Mouse (Mus musculus) left cerebral cortex, adult 2 months (tissue): ENCODE measurements at regions not wholly inside any gene's neighbourhood (a gene's known extent, or its start where the extent isn't known, plus 50 kb on each side); places are given as distances from the start of the nearest gene placed in this dataset.

ENCODE experiments used
- DNase-seq, 2 experiments: peaks; one replicate each; pipeline ENCODE4 v3.0.0; 2021 to 2022; ENCODE audit warnings: low spot score in 2 of 2, mixed read lengths in 1 of 2; ENCODE audit errors: extremely low spot score in 1 of 2
- H3K27ac ChIP-seq: fragments of 200-600 bp; 2 replicates; pipeline ENCODE4 v1.8.1; 2022
- H3K4me3 ChIP-seq: fragments of 200-600 bp; 2 replicates; pipeline ENCODE4 v1.8.1; 2022
- CTCF ChIP-seq: fragments of 200-600 bp; IDR thresholded peaks from 2 replicates; pipeline ENCODE4 v1.8.1; 2022; ENCODE audit warnings: antibody characterized with exemption, mild to moderate bottlenecking, moderate library complexity
- intact Hi-C: fragments of 180-260 bp; cut with DNase I; formaldehyde crosslinking; loops from one replicate; pipeline ENCODE4 v1.15.1; 2025

- Histone ChIP-seq H3K27ac (no peak overlapping the region), H3K4me3 (no peak overlapping the region; the same call in 1 of the 2 replicates)
- no peak for DNase-seq
- TF ChIP-seq CTCF = no peak
- intact Hi-C loops = no loop called here
These were observed 240.4 kb upstream of the C030005K15Rik start for GRCm38 (mm10) chr10:97966931-97967330.

GRCm38 (mm10) chr10:98007037-98007436, 280.5 kb upstream of the C030005K15Rik start:
- Histone ChIP-seq H3K27ac (no peak overlapping the region), H3K4me3 (no peak overlapping the region)
- no peak for TF ChIP-seq CTCF
- intact Hi-C loops = no loop called here
- no peak for DNase-seq

GRCm38 (mm10) chr10:98008355-98008754, 281.8 kb upstream of the C030005K15Rik start:
- intact Hi-C loops = no loop called here
- no peak for DNase-seq
- Histone ChIP-seq H3K4me3 (no peak overlapping the region), H3K27ac (no peak overlapping the region)
- no peak for TF ChIP-seq CTCF

- intact Hi-C loops = no loop called here
- no peak overlapping the region for H3K4me3 ChIP-seq
- no peak overlapping the region for H3K27ac ChIP-seq
- no peak for DNase-seq
- TF ChIP-seq CTCF = no peak
These were observed 286.4 kb upstream of the C030005K15Rik start for GRCm38 (mm10) chr10:98012916-98013315.

- intact Hi-C loops = no loop called here
- no peak for TF ChIP-seq CTCF
- Histone ChIP-seq H3K27ac (no peak overlapping the region), H3K4me3 (no peak overlapping the region)
- no peak for DNase-seq
These were observed 288.7 kb upstream of the C030005K15Rik start for GRCm38 (mm10) chr10:98014985-98015902.

GRCm38 (mm10) chr10:98016596-98017304, 290.2 kb upstream of the C030005K15Rik start:
- DNase-seq = no peak
- intact Hi-C loops = no loop called here
- no peak overlapping the region for H3K27ac ChIP-seq

GRCm38 (mm10) chr10:98029124-98029523, 302.6 kb upstream of the C030005K15Rik start:
- no peak for DNase-seq
- Histone ChIP-seq H3K27ac (no peak overlapping the region), H3K4me3 (no peak overlapping the region)
- intact Hi-C loops = no loop called here
- no peak for TF ChIP-seq CTCF

More at GRCm38 (mm10) chr10:98016596-98017304, 290.2 kb upstream of the C030005K15Rik start:
- TF ChIP-seq CTCF = no peak
- H3K4me3 ChIP-seq = no peak overlapping the region

- H3K27ac ChIP-seq = no peak overlapping the region
- H3K4me3 ChIP-seq = no peak overlapping the region
- intact Hi-C loops = no loop called here
- DNase-seq = no peak
- no peak for TF ChIP-seq CTCF
These were observed 303.1 kb upstream of the C030005K15Rik start for GRCm38 (mm10) chr10:98029621-98030020.

- Histone ChIP-seq H3K27ac (no peak overlapping the region), H3K4me3 (no peak overlapping the region)
- intact Hi-C loops = no loop called here
- TF ChIP-seq CTCF = no peak
- DNase-seq = no peak
These were observed 306.1 kb upstream of the C030005K15Rik start for GRCm38 (mm10) chr10:98032661-98033060.

GRCm38 (mm10) chr10:98041766-98042165, 315.2 kb upstream of the C030005K15Rik start:
- Histone ChIP-seq H3K4me3 (no peak overlapping the region), H3K27ac (no peak overlapping the region)
- no peak for DNase-seq
- TF ChIP-seq CTCF = no peak
- intact Hi-C loops = no loop called here

GRCm38 (mm10) chr10:98043873-98044272, 317.3 kb upstream of the C030005K15Rik start:
- Histone ChIP-seq H3K4me3 (no peak overlapping the region), H3K27ac (no peak overlapping the region)
- no peak for TF ChIP-seq CTCF
- intact Hi-C loops = no loop called here
- no peak for DNase-seq

GRCm38 (mm10) chr10:98044579-98044978, 318.0 kb upstream of the C030005K15Rik start:
- intact Hi-C loops = no loop called here
- no peak for DNase-seq
- TF ChIP-seq CTCF = no peak
- Histone ChIP-seq H3K27ac (no peak overlapping the region), H3K4me3 (no peak overlapping the region)
